Mouse (Mus musculus): ENCODE results near the gene Mreg.

The Mreg gene

DNA sequence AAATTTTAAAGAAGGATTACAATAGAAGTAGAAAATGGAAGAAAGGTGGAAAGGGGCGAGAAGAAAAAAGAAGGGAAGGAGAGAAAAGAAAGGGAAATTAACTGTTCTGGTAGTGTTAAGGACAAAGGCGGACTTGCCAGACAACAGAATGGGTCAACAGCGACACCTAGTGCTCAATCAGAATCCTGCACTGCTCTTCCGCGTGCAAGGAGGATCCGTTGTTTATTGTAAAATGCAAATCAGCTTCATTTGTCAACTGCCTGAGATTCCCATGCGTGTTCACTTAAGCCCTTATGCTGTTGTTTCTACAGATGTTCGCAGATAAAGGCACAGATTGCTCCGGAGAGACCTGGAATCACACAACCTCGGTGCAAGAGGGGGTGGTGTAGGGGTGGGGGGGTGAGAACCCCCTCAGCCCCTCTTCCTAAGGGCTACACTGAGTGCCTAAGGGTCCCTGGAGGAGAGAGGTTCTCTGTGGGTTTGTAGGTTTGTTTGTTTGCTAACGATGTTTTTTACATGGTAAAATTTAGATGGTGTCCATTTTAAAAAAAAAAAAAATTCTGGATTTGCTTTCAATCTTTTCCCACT, 70.1 kb downstream of the Mreg start:
- DNase-seq (ENCODE audit: inconsistent age in 2 of 2, low spot score in 1 of 2): peak; percentile 16 to 68

DNA sequence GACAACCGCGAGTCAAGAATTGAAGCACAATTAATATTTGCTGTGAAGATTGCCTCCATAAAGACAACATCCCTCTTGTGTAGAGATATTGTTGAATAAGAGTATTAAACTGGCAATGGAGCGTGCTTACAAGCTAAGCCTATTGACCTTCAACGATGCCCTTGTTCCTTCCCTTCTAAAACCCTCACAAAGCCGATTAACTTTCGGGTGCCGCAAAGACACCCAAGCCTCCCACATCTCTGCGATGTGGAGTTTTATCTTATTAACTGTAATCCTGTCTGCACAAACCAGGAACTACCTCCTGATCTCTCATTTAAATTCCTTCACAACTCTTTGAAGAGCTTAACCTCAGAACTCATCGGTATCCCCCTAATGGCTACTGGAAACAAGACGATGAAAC, 76.0 kb downstream of the Mreg start:
- DNase-seq (ENCODE audit: inconsistent age in 2 of 2, low spot score in 1 of 2): no peak

DNA sequence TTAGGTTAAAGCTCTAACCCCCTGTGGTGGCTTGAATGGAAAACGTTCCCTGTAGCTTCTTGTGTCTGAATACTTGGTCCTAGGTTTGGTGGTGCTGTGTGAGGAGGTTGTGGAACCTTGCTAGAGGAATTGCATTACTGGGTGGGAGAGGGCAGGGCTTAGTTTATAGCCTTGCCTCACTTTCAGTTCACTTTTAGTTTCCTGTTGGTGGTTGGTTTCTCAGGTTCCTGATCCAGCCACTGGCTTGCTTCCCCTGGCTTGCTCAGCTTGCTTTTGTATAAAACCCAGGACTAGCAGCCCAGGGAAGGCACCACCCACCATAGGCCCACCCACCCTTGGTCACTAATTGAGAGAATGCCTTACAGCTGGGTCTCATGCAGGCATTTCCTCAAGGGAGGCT, 77.6 kb downstream of the Mreg start:
- DNase-seq (ENCODE audit: inconsistent age in 2 of 2, low spot score in 1 of 2): no peak

DNA sequence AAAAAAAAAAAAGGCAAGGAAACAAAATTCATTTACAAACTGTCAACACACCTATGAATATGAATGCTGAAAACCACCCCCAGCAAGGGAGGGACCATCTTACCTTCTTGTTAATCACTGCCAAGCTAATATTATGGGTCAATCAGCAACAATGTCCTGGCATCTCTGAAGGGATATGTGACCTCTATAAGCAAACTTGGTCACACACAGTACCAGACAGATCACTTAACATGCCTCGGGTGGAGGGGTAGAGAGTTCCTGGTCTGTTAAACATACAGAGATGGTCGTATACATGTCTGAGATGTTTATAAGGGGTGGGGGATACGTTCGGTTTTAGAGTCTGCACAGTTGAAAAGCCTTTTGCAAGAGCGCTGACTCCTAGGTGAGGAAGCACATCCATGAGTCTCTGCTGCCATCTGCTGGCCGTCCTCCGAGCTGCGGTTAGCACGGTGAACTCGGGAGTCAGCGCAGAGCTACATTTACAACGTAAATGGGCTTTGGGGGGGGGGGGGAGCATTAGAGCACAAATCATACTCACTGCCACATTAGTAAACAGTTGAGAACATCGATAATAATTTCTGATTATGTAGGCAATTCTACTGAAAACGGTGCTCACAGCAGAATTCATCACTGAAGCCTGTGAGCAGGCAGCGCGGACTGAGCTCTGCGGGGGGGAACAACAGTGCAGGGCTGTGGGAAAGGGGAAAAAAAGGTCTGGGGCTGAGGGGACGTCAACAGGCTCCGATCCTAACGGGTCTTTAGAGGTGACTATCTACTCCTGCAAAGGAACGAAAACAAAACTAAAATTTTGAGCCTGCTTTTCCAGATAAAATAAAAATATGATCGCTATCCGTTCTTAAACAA, 88.4 kb downstream of the Mreg start:
- DNase-seq (ENCODE audit: inconsistent age in 2 of 2, low spot score in 1 of 2): peak; percentile 75 to 95

DNA sequence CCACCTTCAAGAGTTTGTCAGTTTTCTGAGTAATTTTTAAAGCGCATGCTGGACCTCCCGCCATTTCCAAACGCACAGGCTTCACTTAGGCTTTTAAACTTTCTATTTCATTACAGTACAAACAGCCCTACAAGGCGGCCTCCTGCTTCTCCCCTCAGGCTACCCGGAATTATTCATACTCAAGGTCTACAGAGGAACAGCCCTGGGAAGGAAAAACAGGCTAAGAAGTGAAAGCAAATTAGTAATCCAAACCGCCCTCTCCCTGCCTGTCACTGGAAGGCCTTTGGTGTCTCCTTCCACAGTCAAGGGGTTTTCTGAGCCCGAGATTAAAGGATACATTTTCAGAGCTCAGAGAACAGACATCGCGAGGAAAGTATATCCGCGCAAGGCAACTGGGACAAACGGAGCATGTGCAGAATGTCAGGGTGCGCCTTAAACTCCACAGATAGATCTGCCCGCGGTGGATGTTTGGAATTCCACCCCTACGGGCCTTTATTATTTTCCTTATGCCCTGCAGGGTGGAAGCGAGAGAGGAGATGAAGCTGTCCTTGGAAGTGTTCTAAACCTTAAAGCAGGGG, 90.4 kb downstream of the Mreg start:
- peak in 1 of 2 experiments; percentile 32 for DNase-seq (ENCODE audit: inconsistent age in 2 of 2, low spot score in 1 of 2)

DNA sequence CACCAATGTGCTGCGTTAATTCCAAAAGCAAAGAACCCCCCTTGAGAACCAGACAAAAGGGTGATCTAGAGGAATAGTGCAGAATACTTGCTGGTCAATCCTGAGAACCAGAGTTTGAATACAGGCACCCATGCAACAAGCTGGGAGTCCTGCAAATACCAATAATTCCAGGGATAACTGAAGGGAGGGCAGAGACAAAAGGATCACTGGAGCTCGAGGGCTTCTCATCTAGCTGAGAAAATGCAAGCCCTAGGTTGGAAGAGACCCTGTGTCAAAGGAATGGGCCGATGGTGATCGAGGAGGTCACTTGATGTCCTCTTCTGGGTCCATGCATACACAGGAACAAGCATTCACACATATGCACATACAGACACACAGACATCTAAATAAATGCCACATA, 92.1 kb downstream of the Mreg start:
- no peak for DNase-seq (ENCODE audit: inconsistent age in 2 of 2, low spot score in 1 of 2)

DNA sequence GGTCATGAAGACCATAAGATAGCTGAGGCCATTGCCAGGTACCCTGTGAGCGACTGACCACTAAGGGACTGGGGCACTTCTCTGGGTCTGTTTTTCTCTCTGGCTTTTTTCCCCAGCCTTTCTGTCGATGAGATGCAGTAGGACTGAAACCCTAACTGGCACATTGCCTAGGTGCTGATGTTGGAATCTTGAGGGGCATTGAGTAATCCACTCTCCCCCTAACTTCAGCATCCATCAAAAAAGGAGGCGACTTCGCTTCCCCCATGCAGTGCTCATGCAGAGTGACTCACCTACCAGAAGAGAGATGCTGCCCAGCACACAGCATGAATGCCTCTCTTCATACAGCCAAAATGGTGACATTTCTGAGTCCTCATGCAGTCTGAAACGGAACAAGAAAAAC, 97.9 kb downstream of the Mreg start:
- DNase-seq (ENCODE audit: inconsistent age in 2 of 2, low spot score in 1 of 2): no peak
